Mouse (Mus musculus): ENCODE data around the gene Eid3. TPM values are rescaled to one million over a fixed set of nuclear protein-coding genes. Genes with fewer than 3 reads are reported as not detected.

The Eid3 gene
- 0.49 TPM for polyA plus RNA-seq (2014; fragmentation: Illumina TruSeq; extraction: RNeasy Lipid Tissue Mini Kit (QIAGEN cat#74804); ENCODE audit: low read depth, low replicate concordance)

DNA sequence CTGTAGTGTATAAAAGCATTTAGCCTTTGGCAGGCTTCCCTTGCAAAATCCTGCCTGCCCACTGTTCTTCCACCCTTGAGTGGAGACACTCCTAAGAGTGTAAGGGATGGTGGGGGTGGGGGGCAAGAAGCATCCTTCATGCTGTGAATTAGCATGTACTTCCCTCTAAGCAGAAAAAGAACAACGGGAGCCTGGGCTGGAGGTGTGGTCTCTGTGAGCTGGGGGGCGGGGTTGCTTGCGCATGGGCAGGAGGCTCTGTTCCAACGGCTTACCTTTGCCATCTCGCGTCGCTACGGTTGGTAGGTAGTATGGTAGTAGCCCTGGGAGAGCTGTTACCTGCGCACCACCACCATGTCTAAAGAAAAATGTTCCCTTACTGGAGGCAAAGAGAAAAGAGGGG lies at the start of gene Eid3:
Gene Eid3 (plus strand): TSS at position 271 of the 400 bp plus-strand sequence.

DNA sequence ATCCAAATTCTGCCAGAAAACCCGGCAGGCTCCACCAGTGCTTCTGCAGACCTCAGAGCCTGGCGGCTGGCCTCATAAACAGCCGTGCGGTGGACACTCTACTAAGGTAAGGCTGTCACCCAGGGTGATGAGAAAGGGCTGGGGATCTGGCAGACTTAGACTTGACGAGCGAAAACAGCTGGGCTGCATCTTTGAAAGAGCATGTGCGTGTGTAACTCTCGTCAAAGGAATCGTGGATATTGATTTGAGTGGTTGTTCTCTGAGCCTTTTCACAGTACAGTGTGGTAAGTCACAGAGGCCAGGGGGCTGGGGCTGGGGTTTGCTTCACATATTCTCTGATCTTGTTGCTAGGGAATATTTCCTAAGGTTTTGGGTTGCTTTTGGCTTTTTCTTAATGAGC lies 32.5 kb upstream of the Eid3 start, which contains the start of gene Txnrd1:
Gene Txnrd1 (plus strand): TSS at position 26 of the 400 bp plus-strand sequence.

Other genes starting within 250 kb of the Eid3 start
- gene 1190007I07Rik, start 243.4 kb upstream of the Eid3 start, polyA plus RNA-seq (2014; fragmentation: Illumina TruSeq; extraction: RNeasy Lipid Tissue Mini Kit (QIAGEN cat#74804); ENCODE audit: low read depth, low replicate concordance): 22.0 TPM
- gene Tdg, start 236.8 kb upstream of the Eid3 start, polyA plus RNA-seq (2014; fragmentation: Illumina TruSeq; extraction: RNeasy Lipid Tissue Mini Kit (QIAGEN cat#74804); ENCODE audit: low read depth, low replicate concordance): 20.4 TPM
- gene Glt8d2, start 176.0 kb upstream of the Eid3 start, polyA plus RNA-seq (2014; fragmentation: Illumina TruSeq; extraction: RNeasy Lipid Tissue Mini Kit (QIAGEN cat#74804); ENCODE audit: low read depth, low replicate concordance): 0.77 TPM
- gene Hcfc2, start 170.5 kb upstream of the Eid3 start, polyA plus RNA-seq (2014; fragmentation: Illumina TruSeq; extraction: RNeasy Lipid Tissue Mini Kit (QIAGEN cat#74804); ENCODE audit: low read depth, low replicate concordance): 56.4 TPM
- 28.6 TPM for gene Nfyb, start 102.5 kb upstream of the Eid3 start, polyA plus RNA-seq (2014; fragmentation: Illumina TruSeq; extraction: RNeasy Lipid Tissue Mini Kit (QIAGEN cat#74804); ENCODE audit: low read depth, low replicate concordance)
- gene Txnrd1, start 32.7 kb upstream of the Eid3 start, polyA plus RNA-seq (2014; fragmentation: Illumina TruSeq; extraction: RNeasy Lipid Tissue Mini Kit (QIAGEN cat#74804); ENCODE audit: low read depth, low replicate concordance): 97.1 TPM
- 6.6 TPM for gene Chst11, start 118.9 kb downstream of the Eid3 start, polyA plus RNA-seq (2014; fragmentation: Illumina TruSeq; extraction: RNeasy Lipid Tissue Mini Kit (QIAGEN cat#74804); ENCODE audit: low read depth, low replicate concordance)

Measured in kidney, adult 10 weeks (tissue).